Mouse (Mus musculus): ENCODE measurements around the gene Galr2.
"Not testable (repeated sequence)": the region's sequence is repeated elsewhere in the genome, so short reads cannot be mapped to it uniquely, and the experiment has no call there.

The Galr2 gene

DNA sequence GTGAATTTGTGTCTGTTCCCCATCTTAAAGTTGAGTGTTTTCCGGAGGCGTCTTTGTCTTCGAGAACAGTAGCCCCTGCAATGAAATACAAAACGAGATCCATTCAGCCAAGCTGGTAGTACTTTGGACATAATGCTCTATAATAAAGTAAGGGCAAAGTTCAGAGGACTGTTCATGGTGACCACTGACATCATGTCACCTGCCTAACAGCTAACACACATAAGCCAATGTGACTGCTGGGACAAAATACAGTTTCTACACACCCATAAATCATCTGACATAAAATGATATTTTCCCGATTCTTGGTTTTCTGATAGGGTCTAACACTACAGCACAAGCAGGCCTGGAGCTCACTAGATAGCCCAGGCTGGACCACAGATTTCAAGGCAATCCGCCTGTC lies 12.4 kb upstream of the Galr2 start:
- no peak for DNase-seq (ENCODE audit: extremely low read depth, insufficient read length, low spot score)

GRCm38 (mm10) chr11:116269560-116269959 lies 11.2 kb upstream of the Galr2 start:
- DNase-seq (ENCODE audit: extremely low read depth, insufficient read length, low spot score) = no peak

DNA sequence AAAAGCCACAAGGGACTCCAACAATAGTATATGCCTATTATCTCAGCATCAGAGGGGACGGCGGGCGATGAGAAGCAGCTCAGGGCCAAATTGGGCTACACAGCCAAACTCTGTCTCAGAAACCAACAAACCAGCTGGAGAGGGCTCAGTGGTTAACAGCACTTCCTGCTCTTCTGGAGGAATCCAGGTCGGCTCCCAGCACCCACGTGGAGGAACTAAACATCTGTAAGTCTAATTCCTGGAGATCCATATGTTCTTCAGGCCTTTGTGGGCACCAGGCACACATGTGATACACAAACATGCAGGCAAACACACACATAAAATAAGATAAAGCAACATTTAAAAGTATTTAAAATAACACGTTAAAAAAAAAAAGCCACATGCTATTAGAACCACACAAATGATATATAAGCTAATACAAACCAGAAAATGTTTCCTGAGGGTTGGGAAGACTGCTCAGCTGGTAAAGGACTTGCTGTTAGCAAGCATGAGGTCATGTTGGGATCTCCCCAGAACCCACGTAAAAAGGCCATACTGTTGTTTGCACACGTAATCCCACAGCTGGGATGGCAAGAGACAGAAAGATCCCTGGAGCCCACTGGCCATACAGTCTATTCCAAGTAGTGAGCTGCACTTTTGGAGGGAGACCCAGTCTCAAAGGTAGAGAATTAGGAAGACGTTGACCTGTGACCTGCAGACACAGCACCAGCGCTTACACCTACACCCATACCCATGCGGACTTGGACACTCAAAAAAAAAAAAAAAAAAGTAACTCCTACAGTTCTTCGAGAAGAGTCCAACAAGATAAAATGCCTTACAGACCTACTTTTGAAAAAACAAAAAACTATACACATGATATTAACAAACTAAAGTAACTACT lies 7.9 kb upstream of the Galr2 start:
- DNase-seq (ENCODE audit: extremely low read depth, insufficient read length, low spot score) = no peak

- DNase-seq (ENCODE audit: extremely low read depth, insufficient read length, low spot score) = no peak
Measured at GRCm38 (mm10) chr11:116273469-116274044, 7.2 kb upstream of the Galr2 start.

DNA sequence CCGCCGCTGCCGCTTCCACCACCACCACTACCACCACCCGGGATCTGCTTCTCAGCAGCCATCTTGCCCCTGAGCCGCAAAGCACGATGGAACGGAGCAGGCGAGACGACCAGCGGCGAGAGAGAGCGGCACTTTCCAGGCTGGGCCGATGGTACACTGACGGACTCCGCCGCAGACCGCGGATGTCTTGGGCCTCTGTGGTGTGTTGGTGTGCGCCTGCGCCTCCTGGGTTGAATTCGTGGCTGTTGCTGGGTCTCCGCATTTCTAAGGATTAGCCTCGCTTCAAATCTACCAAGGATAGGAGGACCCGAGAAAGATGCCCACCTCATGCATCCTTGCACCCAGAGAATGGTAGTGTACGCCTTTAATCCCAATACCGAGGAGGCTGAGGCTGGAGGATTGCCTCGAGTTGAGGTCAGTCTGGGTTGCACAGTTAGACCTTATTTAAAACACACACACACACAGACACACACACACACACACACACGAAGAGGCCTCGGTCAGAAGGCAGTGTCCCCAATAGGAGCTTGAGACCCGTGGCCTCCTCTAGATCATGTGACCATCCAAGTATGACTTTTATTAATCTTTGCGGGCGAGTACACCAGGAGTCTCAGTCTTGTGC lies 6.6 kb upstream of the Galr2 start, which contains the start of gene Srp68:
Gene Srp68 (minus strand): TSS at position 173 of the 622 bp plus-strand sequence.
- peak; percentile 90 for DNase-seq (ENCODE audit: extremely low read depth, insufficient read length, low spot score)

DNA sequence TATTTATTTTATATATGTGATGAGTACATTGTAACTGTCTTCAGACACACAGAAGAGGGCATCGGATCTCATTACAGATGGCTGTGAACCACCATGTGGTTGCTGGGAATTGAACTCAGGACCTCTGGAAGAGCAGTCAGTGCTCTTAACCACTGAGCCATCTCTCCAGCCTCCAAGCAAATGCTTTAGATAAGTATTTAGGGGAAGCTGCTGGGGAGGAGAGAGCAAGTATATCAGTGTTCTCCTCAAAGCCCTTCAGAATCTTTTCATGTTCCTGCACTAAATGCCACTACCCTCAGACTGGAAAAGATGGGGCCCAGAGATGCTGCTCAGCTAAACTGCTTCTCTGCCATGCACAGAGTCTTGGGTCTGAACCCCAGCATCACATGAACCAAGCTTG lies 3.6 kb upstream of the Galr2 start:
- DNase-seq (ENCODE audit: extremely low read depth, insufficient read length, low spot score) = not testable (repeated sequence)

DNA sequence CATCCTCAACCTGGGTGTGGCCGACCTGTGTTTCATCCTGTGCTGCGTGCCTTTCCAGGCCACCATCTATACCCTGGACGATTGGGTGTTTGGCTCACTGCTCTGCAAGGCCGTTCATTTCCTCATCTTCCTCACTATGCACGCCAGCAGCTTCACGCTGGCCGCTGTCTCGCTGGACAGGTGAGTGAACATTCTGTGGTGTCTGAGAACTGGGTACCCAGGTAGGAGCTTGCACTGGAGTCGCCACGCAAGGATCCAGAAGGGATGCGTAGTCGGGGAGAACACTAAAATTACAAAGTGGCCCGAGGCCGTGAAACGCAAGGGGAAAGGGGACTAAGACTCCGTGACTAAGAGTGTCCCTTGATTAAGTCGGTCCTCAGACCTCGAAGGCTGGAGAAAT lies 932 bp downstream of the Galr2 start:
- no peak for DNase-seq (ENCODE audit: extremely low read depth, insufficient read length, low spot score)

GRCm38 (mm10) chr11:116282089-116282488 lies 1.4 kb downstream of the Galr2 start:
- no peak for DNase-seq (ENCODE audit: extremely low read depth, insufficient read length, low spot score)

DNA sequence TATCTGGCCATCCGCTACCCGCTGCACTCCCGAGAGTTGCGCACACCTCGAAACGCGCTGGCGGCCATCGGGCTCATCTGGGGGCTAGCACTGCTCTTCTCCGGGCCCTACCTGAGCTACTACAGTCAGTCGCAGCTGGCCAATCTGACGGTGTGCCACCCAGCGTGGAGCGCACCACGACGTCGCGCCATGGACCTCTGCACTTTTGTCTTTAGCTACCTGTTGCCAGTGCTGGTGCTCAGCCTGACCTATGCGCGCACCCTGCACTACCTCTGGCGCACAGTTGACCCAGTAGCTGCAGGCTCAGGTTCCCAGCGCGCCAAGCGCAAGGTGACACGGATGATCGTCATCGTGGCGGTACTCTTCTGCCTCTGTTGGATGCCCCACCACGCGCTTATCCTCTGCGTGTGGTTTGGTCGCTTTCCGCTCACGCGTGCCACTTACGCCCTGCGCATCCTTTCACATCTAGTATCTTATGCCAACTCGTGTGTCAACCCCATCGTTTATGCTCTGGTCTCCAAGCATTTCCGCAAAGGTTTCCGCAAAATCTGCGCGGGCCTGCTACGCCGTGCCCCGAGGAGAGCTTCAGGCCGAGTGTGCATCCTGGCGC lies 2.3 kb downstream of the Galr2 start:
- DNase-seq (ENCODE audit: extremely low read depth, insufficient read length, low spot score) = no peak

GRCm38 (mm10) chr11:116283982-116284381 lies 3.2 kb downstream of the Galr2 start:
- DNase-seq (ENCODE audit: extremely low read depth, insufficient read length, low spot score) = no peak

DNA sequence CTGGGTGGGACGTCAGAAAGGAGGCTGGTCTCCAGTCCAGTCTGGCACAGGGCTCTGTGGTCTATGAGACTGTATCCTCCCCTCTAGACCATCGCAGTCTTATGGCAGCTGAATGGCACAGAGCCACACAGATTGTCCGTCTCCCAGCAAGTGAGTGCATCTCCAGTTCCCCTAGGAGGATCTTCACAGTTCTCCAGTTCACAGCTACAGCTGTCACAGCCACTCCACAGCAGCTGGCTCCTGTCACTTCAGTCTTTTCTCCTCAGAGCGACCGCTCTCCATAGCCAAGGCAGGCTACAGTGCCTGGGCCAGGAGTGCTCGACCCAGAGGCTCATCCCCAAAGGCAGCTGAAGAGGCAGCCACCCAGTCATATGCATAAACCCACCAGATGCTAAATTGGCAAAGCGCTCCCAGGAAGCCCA lies 5.0 kb downstream of the Galr2 start:
- DNase-seq (ENCODE audit: extremely low read depth, insufficient read length, low spot score) = no peak

DNA sequence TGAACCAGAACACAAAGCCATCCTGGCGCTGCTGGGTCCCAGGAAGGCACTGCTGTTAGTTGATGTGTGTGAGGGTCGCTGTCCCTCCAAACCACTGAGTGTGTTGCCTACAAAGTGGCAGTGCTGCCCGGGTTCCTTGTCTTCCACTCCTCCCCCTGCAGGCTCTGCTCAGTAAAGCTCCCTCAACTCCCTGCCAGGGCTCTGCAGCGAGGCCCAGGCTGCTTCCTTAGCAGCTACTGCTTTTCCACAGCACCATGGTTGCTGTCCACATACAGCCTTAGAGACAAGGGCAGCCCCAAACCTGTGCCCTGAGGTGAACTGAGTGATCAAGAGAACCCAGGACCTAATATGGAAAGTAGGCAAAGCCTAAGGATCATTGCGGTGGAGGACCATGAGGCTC lies 6.6 kb downstream of the Galr2 start:
- DNase-seq (ENCODE audit: extremely low read depth, insufficient read length, low spot score) = no peak

DNA sequence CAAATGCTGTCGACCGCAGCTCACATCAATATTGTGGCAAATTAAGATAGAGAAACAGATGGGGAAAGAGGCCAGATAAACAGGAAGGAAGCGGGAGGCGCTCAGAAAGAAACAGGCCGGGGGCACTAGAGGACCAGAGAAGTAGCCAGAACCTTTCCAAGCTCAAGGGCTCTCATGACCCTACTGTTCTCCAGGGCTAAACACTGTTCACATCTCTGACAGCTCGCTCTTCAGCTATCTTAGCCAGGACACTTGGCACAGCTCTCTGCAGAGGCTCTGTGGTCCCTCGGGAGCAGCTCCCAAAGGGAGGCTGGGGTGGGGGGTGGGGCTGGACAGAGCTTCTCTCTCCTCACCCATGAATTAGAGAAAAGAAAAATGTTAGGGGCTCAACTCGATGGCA lies 9.8 kb downstream of the Galr2 start:
- DNase-seq (ENCODE audit: extremely low read depth, insufficient read length, low spot score) = no peak

GRCm38 (mm10) chr11:116292401-116292800 lies 11.7 kb downstream of the Galr2 start:
- DNase-seq (ENCODE audit: extremely low read depth, insufficient read length, low spot score) = no peak

DNA sequence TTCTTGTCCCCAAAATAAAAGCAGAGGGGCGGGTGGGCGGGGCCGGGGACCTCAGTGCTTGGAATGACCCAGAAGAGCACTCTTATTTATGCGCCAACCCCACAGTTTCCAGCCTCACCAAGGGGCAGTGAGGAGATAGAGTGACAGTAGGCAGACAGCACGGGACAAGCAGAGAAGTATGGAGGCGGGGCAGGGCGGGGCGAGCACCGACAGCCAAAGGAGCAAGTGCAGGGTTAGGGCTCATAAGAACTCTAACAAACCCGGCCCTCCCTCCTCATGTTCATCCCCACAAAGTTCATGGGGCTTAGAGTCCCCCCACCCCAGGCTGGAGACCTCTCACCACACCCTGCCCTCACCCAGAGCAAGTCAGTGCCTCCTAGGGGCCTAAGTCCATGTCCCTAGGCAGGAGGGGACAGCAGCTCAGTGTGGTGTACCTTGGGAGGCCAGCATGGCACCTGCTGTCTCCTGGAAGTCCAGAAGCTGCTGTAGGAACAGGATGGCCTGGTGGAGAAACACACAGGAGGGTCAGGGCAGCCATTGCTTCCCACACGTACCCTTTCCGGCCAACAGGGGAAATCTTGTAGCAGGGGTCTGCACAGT lies 12.9 kb downstream of the Galr2 start:
- no peak for DNase-seq (ENCODE audit: extremely low read depth, insufficient read length, low spot score)

- DNase-seq (ENCODE audit: extremely low read depth, insufficient read length, low spot score) = no peak
Measured at GRCm38 (mm10) chr11:116294319-116294718, 13.6 kb downstream of the Galr2 start.

GRCm38 (mm10) chr11:116296191-116296734 lies 15.5 kb downstream of the Galr2 start:
- DNase-seq (ENCODE audit: extremely low read depth, insufficient read length, low spot score) = no peak

GRCm38 (mm10) chr11:116297017-116297416 lies 16.3 kb downstream of the Galr2 start:
- DNase-seq (ENCODE audit: extremely low read depth, insufficient read length, low spot score) = no peak

- DNase-seq (ENCODE audit: extremely low read depth, insufficient read length, low spot score) = no peak
Measured at GRCm38 (mm10) chr11:116298221-116298620, 17.5 kb downstream of the Galr2 start.

DNA sequence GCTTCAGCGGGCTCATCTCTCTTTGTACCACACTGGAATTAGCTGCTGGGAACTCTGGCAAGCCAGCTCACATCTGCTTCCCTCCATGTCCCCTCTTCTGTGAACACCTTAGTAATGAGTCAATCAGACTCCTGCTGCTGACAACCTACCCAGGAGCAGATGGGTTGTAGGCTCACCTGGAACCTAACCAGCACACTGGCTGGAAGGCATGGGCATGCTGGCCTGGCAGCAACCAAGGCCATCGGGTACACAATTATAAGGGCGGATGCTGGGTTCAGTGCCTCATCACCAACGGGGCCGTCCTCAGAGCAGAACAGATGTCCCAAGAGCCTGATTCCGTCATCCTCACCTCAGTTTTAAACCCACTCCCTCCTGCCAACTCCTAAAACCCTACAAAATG lies 17.9 kb downstream of the Galr2 start:
- DNase-seq (ENCODE audit: extremely low read depth, insufficient read length, low spot score) = no peak

GRCm38 (mm10) chr11:116305423-116305822 lies 24.7 kb downstream of the Galr2 start:
- no peak for DNase-seq (ENCODE audit: extremely low read depth, insufficient read length, low spot score)
